Mouse (Mus musculus) frontal cortex, adult 2 months (tissue): ENCODE measurements around the gene Wwc2. TPM values are rescaled to one million over a fixed set of nuclear protein-coding genes. Genes with fewer than 3 reads are reported as not detected.

Experiments
- DNase-seq, 2 experiments: peaks; one replicate each; pipeline ENCODE4 v3.0.0; 2022; ENCODE audit warnings: low spot score in 1 of 2; ENCODE audit errors: extremely low spot score in 1 of 2
- polyA plus RNA-seq: library from polyadenylated mRNA; depleted of rRNA; stranded (reverse); fragments of >200 nt; gene quantifications from 2 replicates; pipeline ENCODE4 v1.2.3, GENCODE M21; 2012

Wwc2 gene
- polyA plus RNA-seq, 1 experiment, result 9.5 TPM

GRCm38 (mm10) chr8:47947672-47948618 is 42.8 kb downstream of the Wwc2 start:
- DNase-seq, result no peak

GRCm38 (mm10) chr8:47943049-47943448 is 47.7 kb downstream of the Wwc2 start:
- no peak for DNase-seq

GRCm38 (mm10) chr8:47941028-47941427 is 49.7 kb downstream of the Wwc2 start:
- no peak for DNase-seq

- DNase-seq, result no peak
Measured at GRCm38 (mm10) chr8:47939933-47940870, 50.5 kb downstream of the Wwc2 start.

- no peak for DNase-seq
Measured at GRCm38 (mm10) chr8:47939217-47939616, 51.5 kb downstream of the Wwc2 start.

- DNase-seq, result no peak
Measured at GRCm38 (mm10) chr8:47936386-47936785, 54.3 kb downstream of the Wwc2 start.

GRCm38 (mm10) chr8:47935461-47935860 is 55.3 kb downstream of the Wwc2 start:
- DNase-seq, result no peak

- DNase-seq, result no peak
Measured at GRCm38 (mm10) chr8:47933087-47933486, 57.6 kb downstream of the Wwc2 start.

- DNase-seq, result peak; percentile 33 to 69
Measured at GRCm38 (mm10) chr8:47932028-47932790, 58.5 kb downstream of the Wwc2 start.

- no peak for DNase-seq
Measured at GRCm38 (mm10) chr8:47931371-47931770, 59.4 kb downstream of the Wwc2 start.

- no peak for DNase-seq
Measured at GRCm38 (mm10) chr8:47929615-47930014, 61.1 kb downstream of the Wwc2 start.

- no peak for DNase-seq
Measured at GRCm38 (mm10) chr8:47928604-47929185, 62.0 kb downstream of the Wwc2 start.

- no peak for DNase-seq
Measured at GRCm38 (mm10) chr8:47924921-47925320, 65.8 kb downstream of the Wwc2 start.

- DNase-seq, result no peak
Measured at GRCm38 (mm10) chr8:47922816-47923215, 67.9 kb downstream of the Wwc2 start.

GRCm38 (mm10) chr8:47922011-47922410 is 68.7 kb downstream of the Wwc2 start:
- DNase-seq, result no peak

GRCm38 (mm10) chr8:47920575-47921144 is 70.1 kb downstream of the Wwc2 start:
- no peak for DNase-seq

GRCm38 (mm10) chr8:47917060-47918035 is 73.4 kb downstream of the Wwc2 start:
- DNase-seq, result peak; percentile 20 to 56

GRCm38 (mm10) chr8:47915521-47915920 is 75.2 kb downstream of the Wwc2 start:
- no peak for DNase-seq

GRCm38 (mm10) chr8:47914946-47915345 is 75.8 kb downstream of the Wwc2 start:
- no peak for DNase-seq
